12 mouse cellular contexts compared by ENCODE assay signal in genomic region chr4:150070136-150070535, GRCm38 (mm10). TPM values are rescaled to one million over a fixed set of nuclear protein-coding genes. Genes with fewer than 3 reads are reported as not detected.
DNase-seq lines count a peak whose midpoint lies in the region; ATAC-seq and TF ChIP-seq lines count a peak whose summit lies in the region.
"Had no signal": no experiment of that assay in that cellular context is flagged by ENCODE, and none has a peak within 500 bp of the region (broad histone marks: within the 10 kb centered on the region; RNA-seq: fewer than 3 reads in every experiment).

No protein-coding gene starts in this region.

- no peak overlapping the region for H3K4me3 ChIP-seq in lung, adult 2 months (replicated peaks; ENCODE audit: extremely low read depth, low read depth, low read length)
- no peak overlapping the region for H3K4me3 ChIP-seq in embryonic facial prominence, embryonic 14.5 days (ENCODE audit: low read depth, low read length)

- TF ChIP-seq CTCF in lung, adult 2 months (IDR thresholded peaks at IDR 0.05; ENCODE audit: insufficient read depth, low read length), result no peak

- H3K27ac ChIP-seq in embryonic facial prominence, embryonic 14.5 days (replicated peaks; ENCODE audit: low read depth, low read length), result no peak overlapping the region
- H3K27ac ChIP-seq: macrophage; stomach, postnatal 0 days had no signal

- H3K9ac ChIP-seq in embryonic facial prominence, embryonic 14.5 days (ENCODE audit: low read depth, low read length), result no peak overlapping the region; the same call in 1 of the 2 replicates

- 50% methylated on average over 8 of the region's 8 CpGs for WGBS in lung, adult 2 months
- 26% methylated on average over 8 of the region's 8 CpGs for WGBS in embryonic facial prominence, embryonic 14.5 days

- H3K4me1 ChIP-seq in lung, adult 2 months (ENCODE audit: control insufficient read depth, insufficient read depth, low read length), result no peaks in the 10 kb centered on the region
- no peaks in the 10 kb centered on the region; the same call in 1 of the 2 replicates for H3K4me1 ChIP-seq in embryonic facial prominence, embryonic 14.5 days (ENCODE audit: control insufficient read depth, insufficient read depth, low read length)

- H3K27me3 ChIP-seq in embryonic facial prominence, embryonic 14.5 days (replicated peaks; ENCODE audit: control insufficient read depth, insufficient read depth, low read length), result no peaks in the 10 kb centered on the region

- H3K4me2 ChIP-seq in embryonic facial prominence, embryonic 14.5 days (ENCODE audit: low read depth, low read length), result no peak overlapping the region

- no peaks in the 10 kb centered on the region for H3K36me3 ChIP-seq in embryonic facial prominence, embryonic 14.5 days (ENCODE audit: control insufficient read depth, insufficient read depth, low read length)

- no peaks in the 10 kb centered on the region for H3K9me3 ChIP-seq in embryonic facial prominence, embryonic 14.5 days (ENCODE audit: control insufficient read depth, low read length)

- peak; percentile 60; the same call in 1 of the 2 replicates for ATAC-seq in embryonic facial prominence, embryonic 14.5 days (ENCODE audit: low read depth)
- ATAC-seq: inflammation-experienced regulatory T-cells, adult 6 months had no signal

- no peak for TF ChIP-seq POLR2A in lung, adult 2 months (IDR thresholded peaks at IDR 0.05; ENCODE audit: borderline replicate concordance, extremely low read depth, low read depth, low read length)

- DNase-seq in lung, adult 18-20 months, result peak; percentile 30 to 38
- no peak for DNase-seq in lung, adult 2 months
- no peak for DNase-seq in embryonic facial prominence, embryonic 14.5 days (ENCODE audit: low spot score)
- peak; percentile 64 for DNase-seq in kidney, adult 9 months
- peak; percentile 34 for DNase-seq in lung, postnatal 10 days
- DNase-seq in gastrocnemius, postnatal 4 days (ENCODE audit: low spot score in 2 of 2), result no peak
- DNase-seq in adrenal gland, postnatal 4 days (ENCODE audit: low spot score in 2 of 2), result no peak
- DNase-seq in right cerebral cortex, postnatal 36 days (ENCODE audit: low spot score in 2 of 2), result no peak
- DNase-seq: heart, adult 11 months had no signal

RNA-seq across cellular contexts. Expression of gene Gpr157, which starts 17.0 kb away (rescaled TPM):
- polyA plus RNA-seq in lung, adult 2 months (2012; rRNA removed), result 3.8 and 5.0 TPM in 2 replicates
- polyA plus RNA-seq in embryonic facial prominence, embryonic 14.5 days (2014; fragmentation: Nextera tagmentation; extraction: Ambion mirVana), result 0.50 and 0.58 TPM in 2 replicates
- total RNA-seq in gastrocnemius, postnatal 4 days (2021), result 10 to 100 TPM; 19.6 to 20.1 TPM
- 1 to 10 TPM; 3.1 to 3.8 TPM for total RNA-seq in adrenal gland, postnatal 4 days (2021)

RNA-seq across cellular contexts. Expression of gene Slc2a5, which starts 48.9 kb away (rescaled TPM):
- 0.66 and 4.5 TPM in 2 replicates for polyA plus RNA-seq in lung, adult 2 months (2012; rRNA removed)
- 3.2 and 3.5 TPM in 2 replicates for polyA plus RNA-seq in embryonic facial prominence, embryonic 14.5 days (2014; fragmentation: Nextera tagmentation; extraction: Ambion mirVana)
- 1 to 10 TPM; 4.1 to 5.3 TPM for total RNA-seq in gastrocnemius, postnatal 4 days (2021)
- total RNA-seq in adrenal gland, postnatal 4 days (2021), result 1 to 10 TPM in 1 of 2 experiments, under 1 TPM in 1; 0.73 to 3.5 TPM
- polyA plus RNA-seq: inflammation-experienced regulatory T-cells, adult 6 months had no signal

Comparison
In these comparisons a context has a peak if more than half of its experiments do, and no peak if none do; other contexts are left out.
1. DNase-seq: peak in lung, adult 18-20 months (2 of 2), kidney, adult 9 months (single experiment) and lung, postnatal 10 days (single experiment); none in lung, adult 2 months (single experiment), embryonic facial prominence, embryonic 14.5 days (single experiment), gastrocnemius, postnatal 4 days (0 of 2), adrenal gland, postnatal 4 days (0 of 2) and right cerebral cortex, postnatal 36 days (0 of 2).
2. RNA of gene Gpr157, which starts 17.0 kb away (total RNA-seq): 19.6 to 20.1 TPM in gastrocnemius, postnatal 4 days; 3.1 to 3.8 TPM in adrenal gland, postnatal 4 days; every median in the first group is over 4 times any median in the second.